Mouse (Mus musculus): ENCODE measurements around the gene Itprip. TPM values are rescaled to one million over a fixed set of nuclear protein-coding genes. Genes with fewer than 3 reads are reported as not detected.

Gene Itprip
- polyA plus RNA-seq, 1 experiment from 2014 or later, result 16.4 TPM

DNA sequence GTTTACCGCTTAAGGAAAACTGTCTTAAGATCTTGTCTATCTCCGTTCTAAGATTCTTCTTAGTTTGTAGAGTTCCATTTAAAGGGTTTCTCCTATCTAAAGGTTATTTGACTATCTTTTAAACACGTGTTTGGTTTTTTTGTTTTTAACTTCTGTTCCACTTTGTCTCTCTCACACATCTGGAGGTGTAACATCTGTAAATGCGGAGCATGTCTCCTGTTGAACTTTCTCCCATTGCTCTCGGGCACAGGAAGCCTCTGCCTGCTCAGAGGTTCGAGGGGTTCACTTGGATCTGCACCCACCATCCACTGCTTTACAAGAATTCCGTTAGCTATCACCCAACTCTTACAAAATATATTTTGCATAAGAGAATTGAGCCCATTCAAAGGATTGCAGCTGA, 37.6 kb downstream of the Itprip start:
- H3K9ac ChIP-seq, result no peak overlapping the region
- no peaks in the 10 kb centered on the region for H3K36me3 ChIP-seq
- H3K9me3 ChIP-seq, result no peaks in the 10 kb centered on the region
- no peak for ATAC-seq (ENCODE audit: low FRiP score, low read depth)
- 85% methylated on average over 7 of the region's 7 CpGs for WGBS
- peaks cover 5% of the 10 kb centered on the region for H3K4me1 ChIP-seq
- H3K27ac ChIP-seq, result no peak overlapping the region
- H3K4me2 ChIP-seq (replicated peaks), result no peak overlapping the region
- H3K4me3 ChIP-seq, result no peak overlapping the region
- H3K27me3 ChIP-seq (replicated peaks), result no peaks in the 10 kb centered on the region

DNA sequence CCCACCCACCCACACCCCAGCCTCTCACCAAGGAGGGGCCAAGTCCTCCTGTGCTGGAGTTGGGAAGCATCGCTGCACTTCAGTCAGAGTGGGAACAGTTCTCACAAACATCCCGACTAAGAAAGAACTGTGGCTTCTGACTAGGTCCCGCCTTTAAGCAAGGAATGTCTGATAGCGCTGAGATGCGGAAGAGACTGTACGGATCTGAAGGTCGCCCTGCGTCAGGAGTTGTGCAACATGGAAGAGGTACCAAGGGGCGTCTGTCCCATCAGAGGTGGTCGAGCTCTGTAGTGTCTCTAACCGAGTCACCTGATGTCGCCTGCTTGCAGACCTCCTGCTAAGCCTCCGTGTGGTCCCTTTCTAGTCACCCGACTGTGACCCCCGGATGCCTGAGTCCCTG, 42.8 kb downstream of the Itprip start:
- no peaks in the 10 kb centered on the region for H3K4me1 ChIP-seq
- no peaks in the 10 kb centered on the region for H3K36me3 ChIP-seq
- H3K27me3 ChIP-seq (replicated peaks), result no peaks in the 10 kb centered on the region
- H3K9ac ChIP-seq, result no peak overlapping the region
- no peak overlapping the region for H3K4me2 ChIP-seq (replicated peaks)
- H3K27ac ChIP-seq, result no peak overlapping the region
- H3K9me3 ChIP-seq, result no peaks in the 10 kb centered on the region
- ATAC-seq (ENCODE audit: low FRiP score, low read depth), result no peak
- H3K4me3 ChIP-seq, result no peak overlapping the region
- WGBS, result 80% methylated on average over 15 of the region's 15 CpGs

DNA sequence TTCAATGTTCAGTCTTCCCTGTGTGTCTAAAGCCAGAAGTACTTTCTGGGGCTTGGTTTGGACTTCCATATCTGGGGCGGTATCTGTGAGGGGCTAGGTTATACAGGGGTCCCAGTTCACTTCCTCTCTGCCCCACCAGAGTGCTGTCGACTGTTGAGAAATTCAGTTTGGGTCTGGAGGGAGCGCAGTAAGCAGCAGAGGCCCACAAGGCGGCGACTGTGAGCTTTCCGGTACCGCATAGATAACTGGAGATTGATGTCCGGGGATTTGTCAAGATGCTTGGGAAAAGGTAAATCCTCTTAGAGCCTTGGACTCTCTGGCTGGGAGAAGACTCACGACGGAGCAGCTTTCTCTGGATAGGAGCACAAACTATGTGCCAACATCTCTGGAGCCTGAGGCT, 47.6 kb downstream of the Itprip start:
- WGBS, result 28% methylated on average over 10 of the region's 10 CpGs
- H3K4me3 ChIP-seq, result no peak overlapping the region
- H3K4me2 ChIP-seq (replicated peaks), result no peak overlapping the region
- no peak overlapping the region for H3K9ac ChIP-seq
- no peak overlapping the region for H3K27ac ChIP-seq
- no peak for ATAC-seq (ENCODE audit: low FRiP score, low read depth)
- no peaks in the 10 kb centered on the region for H3K9me3 ChIP-seq
- H3K4me1 ChIP-seq, result no peaks in the 10 kb centered on the region
- H3K27me3 ChIP-seq (replicated peaks), result no peaks in the 10 kb centered on the region
- no peaks in the 10 kb centered on the region for H3K36me3 ChIP-seq

DNA sequence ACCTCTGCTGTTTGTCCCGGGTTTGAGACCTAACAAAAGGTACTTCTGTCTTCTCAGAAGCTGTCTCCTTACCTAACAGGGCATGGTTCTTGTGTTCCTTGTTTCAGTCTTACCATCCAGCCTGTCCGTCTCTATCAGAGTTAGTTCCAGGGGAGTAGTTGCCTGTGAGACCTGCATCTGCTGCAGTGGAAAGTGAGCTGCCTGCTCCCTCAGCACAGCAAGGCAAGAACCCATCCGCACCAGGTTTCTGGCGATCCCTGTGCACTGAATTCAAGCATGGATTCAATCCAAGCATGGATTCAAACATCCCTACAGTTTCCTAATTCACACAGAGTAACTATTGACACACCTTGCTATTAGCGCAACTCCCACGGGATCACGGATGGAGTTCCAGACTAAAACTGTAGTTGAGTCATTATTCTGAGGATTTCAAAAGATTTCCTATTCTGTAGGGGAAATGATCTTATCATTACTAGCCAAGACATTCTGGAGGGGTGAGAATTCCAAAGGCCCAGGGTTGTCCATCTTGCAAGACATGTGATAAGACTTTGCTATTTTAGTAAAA, 48.9 kb downstream of the Itprip start:
- Histone ChIP-seq H3K27me3 (replicated peaks) (no peaks in the 10 kb centered on the region), H3K27ac (no peak overlapping the region), H3K9ac (no peak overlapping the region), H3K9me3 (no peaks in the 10 kb centered on the region), H3K4me1 (0 out of 2 replicates have a peak, but pooled peaks cover under 1% of the 10 kb centered on the region), H3K4me2 (replicated peaks) (no peak overlapping the region), H3K4me3 (no peak overlapping the region), H3K36me3 (no peaks in the 10 kb centered on the region)
- ATAC-seq (ENCODE audit: low FRiP score, low read depth), result no peak
- WGBS, result 82% methylated on average over 7 of the region's 7 CpGs

DNA sequence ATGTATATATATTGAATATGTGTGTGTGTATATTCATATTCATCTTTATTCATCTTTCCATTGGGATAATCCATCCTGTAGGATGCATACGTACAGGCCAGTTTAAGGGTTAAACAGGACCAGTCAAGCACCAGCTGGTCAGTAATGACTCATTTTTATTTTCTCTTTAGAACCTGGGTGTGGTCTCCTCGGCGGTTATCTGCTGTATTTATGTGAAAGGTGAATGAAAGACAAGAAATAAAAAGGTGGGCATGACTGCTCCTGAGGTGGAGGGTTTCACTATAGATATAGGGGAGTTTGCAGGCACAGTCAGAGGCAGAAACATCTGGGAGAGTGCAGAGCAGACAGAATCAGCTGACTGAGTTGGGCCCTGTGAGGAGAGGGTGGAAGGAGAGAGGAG, 49.6 kb downstream of the Itprip start:
- Histone ChIP-seq H3K9me3 (no peaks in the 10 kb centered on the region), H3K4me2 (replicated peaks) (no peak overlapping the region), H3K4me3 (no peak overlapping the region), H3K27me3 (replicated peaks) (no peaks in the 10 kb centered on the region), H3K4me1 (peaks cover 7% of the 10 kb centered on the region), H3K27ac (no peak overlapping the region), H3K9ac (no peak overlapping the region), H3K36me3 (no peaks in the 10 kb centered on the region)
- WGBS, result 74% methylated on average over 3 of the region's 3 CpGs
- ATAC-seq (ENCODE audit: low FRiP score, low read depth), result no peak

DNA sequence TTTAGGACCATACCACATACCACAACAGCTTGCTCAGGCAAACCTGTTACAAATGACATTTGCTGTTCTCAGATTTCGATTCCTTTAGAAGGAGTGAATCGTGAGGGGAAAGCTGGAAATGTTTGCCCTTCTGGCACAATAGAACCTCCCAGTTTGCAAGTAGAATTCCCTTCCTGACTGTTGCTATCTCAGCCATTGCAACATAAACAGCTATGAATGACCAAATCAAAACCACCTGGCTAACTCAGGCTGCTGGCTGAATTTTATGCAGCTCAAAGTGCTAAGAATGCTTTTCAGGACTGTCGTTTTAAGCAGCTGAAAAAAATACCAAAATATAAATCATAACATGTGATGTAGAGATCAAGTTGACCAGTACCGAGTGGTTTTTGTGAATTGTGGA, 50.1 kb downstream of the Itprip start:
- ATAC-seq (ENCODE audit: low FRiP score, low read depth), result no peak
- Histone ChIP-seq H3K9me3 (no peaks in the 10 kb centered on the region), H3K4me1 (peaks cover 7% of the 10 kb centered on the region), H3K4me3 (no peak overlapping the region), H3K27ac (no peak overlapping the region), H3K36me3 (no peaks in the 10 kb centered on the region), H3K9ac (no peak overlapping the region), H3K27me3 (replicated peaks) (no peaks in the 10 kb centered on the region), H3K4me2 (replicated peaks) (no peak overlapping the region)
- 77% methylated on average over 4 of the region's 4 CpGs for WGBS

DNA sequence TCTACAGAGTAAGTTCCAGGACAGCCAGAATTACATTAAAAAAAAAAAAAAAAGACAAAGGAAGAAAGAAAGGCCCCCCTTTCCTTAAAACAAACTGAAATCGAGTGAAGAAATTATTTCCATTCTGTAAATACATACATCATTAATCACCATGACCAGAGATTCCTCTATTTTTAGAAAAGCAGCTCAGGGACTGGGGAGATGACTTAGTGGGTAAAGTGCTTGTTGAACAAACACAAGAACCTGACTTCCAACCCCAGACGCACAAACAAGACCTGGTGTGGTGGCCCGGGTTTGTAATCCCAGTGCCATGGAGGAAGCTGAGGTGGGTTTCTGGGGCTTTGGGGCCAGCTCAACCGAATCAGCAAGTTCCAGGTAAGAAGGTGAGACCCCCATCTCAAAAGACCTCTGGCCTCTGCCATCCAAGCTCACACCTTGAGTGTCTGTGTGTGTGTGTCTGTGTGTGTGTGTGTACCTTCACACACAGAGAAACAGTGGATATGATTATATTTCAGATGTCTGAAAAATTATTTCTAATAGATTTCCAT, 51.4 kb downstream of the Itprip start:
- 74% methylated on average over 4 of the region's 4 CpGs for WGBS
- H3K27ac ChIP-seq, result no peak overlapping the region

DNA sequence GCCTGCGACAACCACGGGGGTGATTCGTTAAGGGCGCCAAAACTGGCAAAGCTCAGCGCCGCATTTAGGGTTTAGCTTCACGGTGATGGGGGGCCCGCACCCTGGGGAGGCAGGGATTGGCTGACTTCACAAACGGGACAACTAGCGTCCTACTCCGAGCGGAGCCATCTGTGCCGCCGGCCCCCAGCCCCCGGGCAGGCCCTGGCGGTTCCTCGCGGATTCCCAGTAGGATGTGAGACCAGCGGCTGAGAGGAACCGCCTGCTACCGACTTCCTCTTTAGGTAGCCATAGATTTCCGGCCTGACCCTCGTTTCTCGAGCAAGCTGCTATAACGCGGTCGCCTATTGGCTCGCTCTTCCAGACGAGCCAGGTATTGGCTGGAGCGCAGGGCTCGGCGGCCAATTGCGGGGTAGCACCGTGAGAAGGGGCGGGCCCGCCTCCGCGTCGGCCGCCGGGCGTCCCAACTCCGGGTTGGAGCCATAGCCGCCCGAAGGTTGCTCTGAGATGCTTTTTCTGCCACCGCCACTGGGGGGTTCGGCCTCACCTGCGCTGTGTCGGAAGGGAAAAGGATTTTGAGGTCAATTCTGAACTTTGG, 53.6 kb downstream of the Itprip start, which contains the start of gene Gsto2:
TSS of gene Gsto2 (plus strand) at position 182 of the 595 bp plus-strand sequence.
- no peaks in the 10 kb centered on the region for H3K27me3 ChIP-seq (replicated peaks)
- peak within 1 kb of the TSS; percentile 84 for H3K4me2 ChIP-seq (replicated peaks)
- peaks cover 3% of the 10 kb centered on the region; the same call in 1 of the 2 replicates for H3K36me3 ChIP-seq
- WGBS, result under 1% methylated on average over 49 of the region's 49 CpGs
- peaks cover 7% of the 10 kb centered on the region for H3K4me1 ChIP-seq
- H3K4me3 ChIP-seq, result peak within 1 kb of the TSS; percentile 64
- peak; percentile 100 for ATAC-seq (ENCODE audit: low FRiP score, low read depth)
- no peaks in the 10 kb centered on the region for H3K9me3 ChIP-seq
- H3K27ac ChIP-seq, result peak within 1 kb of the TSS; percentile 68; the same call in 1 of the 2 replicates
- H3K9ac ChIP-seq, result peak within 1 kb of the TSS; percentile 84

More for the DNA sequence above, 51.4 kb downstream of the Itprip start:
- Histone ChIP-seq H3K9me3 (no peaks in the 10 kb centered on the region), H3K4me1 (peaks cover 7% of the 10 kb centered on the region), H3K36me3 (no peaks in the 10 kb centered on the region), H3K27me3 (replicated peaks) (no peaks in the 10 kb centered on the region), H3K4me2 (replicated peaks) (no peak overlapping the region), H3K4me3 (no peak overlapping the region), H3K9ac (no peak overlapping the region)
- no peak for ATAC-seq (ENCODE audit: low FRiP score, low read depth)

DNA sequence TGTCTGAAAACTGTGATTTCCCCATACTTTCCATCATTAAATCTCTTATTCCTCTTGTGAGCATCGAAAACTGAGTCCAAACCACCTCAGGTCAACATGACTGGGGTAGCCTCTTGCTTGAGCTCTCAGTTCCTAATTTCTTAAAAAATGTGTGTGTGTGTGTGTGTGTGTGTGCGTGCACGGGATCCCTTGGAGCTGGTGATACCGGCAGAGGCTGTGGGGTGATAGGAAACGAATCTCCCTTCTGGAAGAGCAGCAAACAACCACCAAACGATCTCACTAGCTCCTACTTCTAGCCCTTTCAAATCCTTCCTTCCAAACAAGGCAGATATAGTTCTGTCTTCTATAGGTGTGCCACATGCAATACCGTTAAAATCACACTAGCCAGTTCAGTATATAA, 54.4 kb downstream of the Itprip start:
- Histone ChIP-seq H3K27ac (no peak overlapping the region), H3K4me1 (peaks cover 7% of the 10 kb centered on the region), H3K27me3 (replicated peaks) (no peaks in the 10 kb centered on the region), H3K4me3 (peak overlapping the region; percentile 64), H3K9ac (no peak overlapping the region), H3K36me3 (peaks cover 9% of the 10 kb centered on the region; the same call in 1 of the 2 replicates), H3K4me2 (replicated peaks) (peak overlapping the region; percentile 84), H3K9me3 (no peaks in the 10 kb centered on the region)
- 87% methylated on average over 7 of the region's 7 CpGs for WGBS
- no peak for ATAC-seq (ENCODE audit: low FRiP score, low read depth)

DNA sequence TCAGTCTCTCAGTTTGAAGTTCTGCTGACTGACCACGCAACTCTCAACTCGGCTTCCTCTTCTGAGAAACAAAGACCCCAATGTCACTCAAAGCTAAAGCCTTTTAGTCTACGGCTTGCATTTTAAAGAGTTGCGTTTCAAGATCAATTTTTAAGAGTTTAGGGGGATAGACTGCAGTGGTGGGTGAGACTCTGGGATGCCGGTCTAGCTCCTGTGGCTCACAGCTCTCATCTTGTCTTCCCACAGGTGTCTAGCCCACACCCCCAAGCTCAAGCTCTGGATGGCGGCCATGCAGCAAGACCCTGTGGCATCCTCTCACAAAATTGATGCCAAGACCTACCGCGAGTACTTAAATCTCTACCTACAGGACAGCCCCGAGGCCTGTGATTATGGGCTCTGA, 55.0 kb downstream of the Itprip start:
- Histone ChIP-seq H3K27me3 (replicated peaks) (no peaks in the 10 kb centered on the region), H3K9me3 (no peaks in the 10 kb centered on the region), H3K4me2 (replicated peaks) (no peak overlapping the region), H3K4me3 (no peak overlapping the region), H3K36me3 (peaks cover 15% of the 10 kb centered on the region; the same call in 1 of the 2 replicates), H3K27ac (no peak overlapping the region), H3K4me1 (peaks cover 7% of the 10 kb centered on the region), H3K9ac (no peak overlapping the region)
- WGBS, result 96% methylated on average over 9 of the region's 9 CpGs
- ATAC-seq (ENCODE audit: low FRiP score, low read depth), result no peak

DNA sequence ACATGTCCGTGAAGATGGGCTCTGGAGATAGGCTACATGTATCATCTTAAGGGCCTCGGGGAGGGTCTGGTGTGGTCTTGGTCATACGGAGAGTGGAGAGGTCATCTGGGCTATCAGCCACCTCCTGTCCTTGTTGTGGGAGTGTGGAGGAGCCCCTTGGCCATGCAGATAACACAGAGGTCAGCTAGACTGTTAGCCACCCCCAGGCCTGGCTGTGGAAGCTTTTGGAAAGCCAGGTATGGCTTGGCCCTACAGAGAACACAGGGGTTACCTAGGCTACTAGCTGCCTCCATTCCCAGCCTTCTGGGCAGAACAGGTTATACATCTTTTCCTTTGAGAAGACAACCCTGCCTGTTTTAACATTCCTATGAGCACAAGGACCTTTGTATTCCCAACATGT, 56.5 kb downstream of the Itprip start:
- no peak for ATAC-seq (ENCODE audit: low FRiP score, low read depth)
- Histone ChIP-seq H3K4me2 (replicated peaks) (no peak overlapping the region), H3K27ac (no peak overlapping the region), H3K9me3 (no peaks in the 10 kb centered on the region), H3K36me3 (peaks cover 15% of the 10 kb centered on the region; the same call in 1 of the 2 replicates), H3K27me3 (replicated peaks) (no peaks in the 10 kb centered on the region), H3K9ac (no peak overlapping the region), H3K4me3 (no peak overlapping the region), H3K4me1 (peaks cover 7% of the 10 kb centered on the region)
- WGBS, result 93% methylated on average over 3 of the region's 3 CpGs

DNA sequence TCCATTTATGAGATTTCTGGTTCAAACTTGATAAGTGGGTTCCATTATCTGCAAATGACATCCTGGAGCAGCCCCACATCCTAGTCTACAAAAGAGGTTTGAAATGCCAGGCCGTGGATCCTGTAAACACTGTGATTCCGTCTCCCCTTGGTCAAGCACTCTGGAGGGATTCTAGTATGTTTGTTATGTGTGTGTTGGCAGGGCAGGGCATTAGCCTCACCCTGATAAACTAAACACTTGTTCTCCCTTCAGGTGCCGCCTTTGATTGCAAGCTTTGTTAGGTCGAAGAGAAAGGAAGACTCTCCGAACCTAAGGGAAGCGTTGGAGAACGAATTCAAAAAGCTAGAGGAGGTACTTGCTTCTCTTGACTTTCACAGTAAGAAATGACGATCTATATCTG, 59.9 kb downstream of the Itprip start:
- H3K36me3 ChIP-seq, result peaks cover 15% of the 10 kb centered on the region; the same call in 1 of the 2 replicates
- no peak for ATAC-seq (ENCODE audit: low FRiP score, low read depth)
- WGBS, result 91% methylated on average over 8 of the region's 8 CpGs
- no peak overlapping the region for H3K4me3 ChIP-seq
- H3K4me2 ChIP-seq (replicated peaks), result no peak overlapping the region
- no peak overlapping the region for H3K9ac ChIP-seq
- H3K4me1 ChIP-seq, result no peaks in the 10 kb centered on the region
- no peaks in the 10 kb centered on the region for H3K9me3 ChIP-seq
- H3K27ac ChIP-seq, result no peak overlapping the region
- no peaks in the 10 kb centered on the region for H3K27me3 ChIP-seq (replicated peaks)

Data from neural tube, embryonic 12.5 days (tissue).